Mouse (Mus musculus) embryonic fibroblast, embryonic 13.5 days (primary cell): ENCODE data around the gene Atp2a2.

Source experiments
- CTCF ChIP-seq: IDR thresholded peaks from 2 replicates; pipeline ENCODE4 v1.5.1; 2011; ENCODE audit warnings: mild to moderate bottlenecking, control low read depth, low read length, moderate library complexity, borderline replicate concordance; ENCODE audit not compliant: insufficient read depth
- POLR2A ChIP-seq: IDR thresholded peaks from 2 replicates; pipeline ENCODE4 v1.6.1; 2011; ENCODE audit warnings: low read depth, mild to moderate bottlenecking, control low read depth, low read length, moderate library complexity

DNA sequence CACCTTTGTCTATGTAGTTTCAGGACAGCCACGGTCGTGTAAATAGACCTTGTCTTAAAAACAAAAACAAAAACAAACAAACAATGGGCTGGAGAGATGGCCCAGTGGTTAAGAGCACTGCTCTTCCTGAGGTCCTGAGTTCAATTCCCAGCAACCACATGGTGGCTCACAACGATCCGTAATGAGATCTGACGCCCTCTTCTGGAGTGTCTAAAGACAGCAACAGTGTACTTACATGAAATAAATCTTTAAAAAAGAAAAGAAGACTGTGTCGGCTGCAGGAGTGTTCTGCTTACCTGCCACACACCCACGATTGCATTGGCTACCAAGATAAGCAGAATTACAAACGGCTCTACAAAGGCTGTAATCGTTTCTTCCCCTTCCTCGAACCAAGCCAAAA lies 10.6 kb downstream of the Atp2a2 start:
- TF ChIP-seq CTCF: no peak
- TF ChIP-seq POLR2A: no peak
